Mouse (Mus musculus) natural killer cell, adult 2 months (primary cell): ENCODE measurements around the gene Rbm5.
A peak's percentile ranks its signal among the peaks of the same experiment; 100 is the strongest.

Experiments used
- DNase-seq, 2 experiments: peaks; one replicate each; pipeline ENCODE4 v3.0.0; 2022; ENCODE audit warnings: low spot score in 2 of 2

Rbm5 gene

GRCm38 (mm10) chr9:107770374-107771290 lies at the start of gene Rbm5:
Rbm5 (minus strand) TSS chr9:107770996.
- DNase-seq, result peak; percentile 91 to 93

DNA sequence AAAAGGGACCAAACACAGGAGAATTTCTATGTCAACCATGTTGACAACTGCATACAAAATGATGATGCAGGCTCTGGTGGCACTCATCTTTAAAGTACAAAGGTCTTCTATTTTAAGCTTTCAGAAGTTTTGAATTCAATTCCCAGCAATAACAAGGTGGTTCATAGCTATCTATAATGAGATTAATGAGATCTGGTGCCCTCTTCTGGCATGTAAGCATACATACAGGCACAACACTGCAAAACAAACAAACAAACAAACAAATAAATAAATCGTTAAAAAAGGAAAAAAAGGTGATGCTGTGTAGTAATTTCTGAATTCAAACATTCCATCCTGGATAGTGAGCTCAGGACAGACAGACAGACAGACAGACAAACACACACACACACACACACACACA lies 41.3 kb upstream of the Rbm5 start:
- no peak for DNase-seq

DNA sequence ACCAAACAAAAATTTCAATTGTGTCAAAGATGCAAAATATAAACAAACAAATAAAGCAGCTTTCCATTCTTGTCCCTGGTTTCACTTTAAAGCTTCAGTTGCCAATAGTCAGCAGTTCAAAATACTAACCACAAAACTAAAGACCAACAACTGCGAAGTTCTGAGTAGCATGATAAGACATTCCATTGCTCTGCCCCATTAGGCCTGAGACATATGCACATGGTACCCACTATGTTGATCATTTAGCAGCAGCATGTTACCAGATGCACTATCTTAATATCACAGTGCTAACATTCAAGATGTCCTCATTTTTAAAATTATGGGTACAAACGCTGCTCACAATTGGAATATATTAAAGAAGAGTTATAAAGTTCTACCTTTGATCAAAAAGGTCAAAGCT lies 40.2 kb upstream of the Rbm5 start:
- no peak for DNase-seq

DNA sequence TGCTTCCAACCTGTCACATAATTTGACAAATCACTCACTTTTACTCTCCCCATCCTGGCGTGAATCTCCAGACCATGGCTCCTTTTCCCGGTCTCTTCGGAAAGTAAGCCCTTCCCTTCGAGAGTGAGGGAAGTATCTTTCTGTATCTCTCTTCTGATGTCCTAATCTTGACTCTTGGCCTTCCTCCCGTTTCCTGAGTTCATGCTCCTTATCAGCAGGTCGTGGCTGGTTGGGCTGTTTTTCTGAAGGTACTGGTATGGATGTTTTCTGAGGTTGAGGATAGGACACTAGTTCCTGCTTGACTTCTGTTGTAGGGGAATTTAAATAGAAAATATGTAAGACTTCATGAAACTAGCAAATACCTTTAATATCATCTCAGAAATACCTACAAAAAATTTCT lies 20.9 kb upstream of the Rbm5 start:
- no peak for DNase-seq

DNA sequence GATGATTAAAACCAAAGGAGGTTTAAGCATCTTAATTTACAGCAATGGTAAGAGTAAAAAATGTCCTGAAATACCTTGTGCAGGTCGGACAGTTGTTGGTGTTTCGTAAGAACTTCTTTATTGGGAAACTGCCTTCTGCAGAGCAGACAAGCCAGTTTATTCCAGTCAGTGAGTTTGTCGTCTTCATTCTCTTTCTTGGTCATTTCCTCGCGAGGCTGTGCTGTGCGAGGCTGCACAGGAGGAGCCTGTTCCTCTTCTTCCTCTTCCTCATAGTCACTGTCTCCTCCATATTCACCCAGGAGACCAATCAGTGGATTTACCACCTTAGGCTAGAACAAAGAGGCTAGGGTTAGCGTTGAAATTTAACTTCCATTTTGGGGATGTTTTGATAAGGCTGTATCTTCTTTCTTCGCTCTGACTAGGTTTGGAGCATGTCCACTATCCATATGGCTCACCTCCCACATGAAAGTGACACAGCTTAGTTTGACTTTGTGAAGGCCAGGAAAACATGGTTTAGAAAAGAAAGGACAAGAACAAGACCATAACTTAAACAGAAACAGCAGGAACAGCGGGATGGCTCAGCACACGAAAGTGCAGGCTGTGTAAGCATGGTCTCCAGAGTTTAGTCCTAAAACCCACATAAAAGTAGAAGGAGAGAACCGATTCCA lies 11.9 kb upstream of the Rbm5 start:
- DNase-seq, result no peak

- DNase-seq, result peak in 1 of 2 experiments; percentile 16
Measured at GRCm38 (mm10) chr9:107776809-107777208, 6.0 kb upstream of the Rbm5 start.

- no peak for DNase-seq
Measured at GRCm38 (mm10) chr9:107774411-107774810, 3.6 kb upstream of the Rbm5 start.

DNA sequence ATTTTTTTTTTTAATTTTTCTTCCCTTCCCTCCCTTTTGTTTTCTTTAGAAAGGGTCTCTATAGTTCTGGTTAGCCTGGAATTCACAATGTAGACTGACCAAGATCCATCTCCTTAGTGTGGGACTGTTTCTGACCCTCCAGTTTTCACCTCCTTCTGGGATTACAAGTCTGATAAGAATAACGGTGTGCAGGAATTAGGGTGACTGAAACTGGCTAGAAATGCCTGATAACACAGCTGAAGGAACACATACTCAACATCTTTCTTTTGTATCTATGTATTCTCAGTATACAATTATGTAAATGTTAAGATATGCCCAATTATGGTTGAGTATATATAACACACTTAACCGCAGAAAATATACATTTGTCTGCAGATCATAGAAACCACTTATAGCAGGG lies 986 bp upstream of the Rbm5 start:
- DNase-seq, result no peak

DNA sequence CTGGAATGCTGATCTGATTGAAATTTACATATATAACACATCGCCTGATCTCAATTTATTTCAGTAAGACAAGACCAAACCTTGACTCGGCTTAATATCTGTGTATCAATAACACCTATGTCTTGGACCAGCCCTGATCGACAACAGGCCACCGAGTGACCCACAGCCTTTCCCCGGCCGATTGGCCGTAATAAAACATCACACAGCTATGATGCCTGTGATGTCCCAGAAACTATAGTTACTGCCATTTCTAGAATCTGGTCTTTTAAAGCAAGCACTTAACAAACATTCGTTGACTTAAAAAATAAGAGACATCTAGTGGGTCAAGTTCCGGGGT lies 791 bp downstream of the Rbm5 start:
- peak in 1 of 2 experiments; percentile 3 for DNase-seq

- no peak for DNase-seq
Measured at GRCm38 (mm10) chr9:107769445-107770000, 1.3 kb downstream of the Rbm5 start.

DNA sequence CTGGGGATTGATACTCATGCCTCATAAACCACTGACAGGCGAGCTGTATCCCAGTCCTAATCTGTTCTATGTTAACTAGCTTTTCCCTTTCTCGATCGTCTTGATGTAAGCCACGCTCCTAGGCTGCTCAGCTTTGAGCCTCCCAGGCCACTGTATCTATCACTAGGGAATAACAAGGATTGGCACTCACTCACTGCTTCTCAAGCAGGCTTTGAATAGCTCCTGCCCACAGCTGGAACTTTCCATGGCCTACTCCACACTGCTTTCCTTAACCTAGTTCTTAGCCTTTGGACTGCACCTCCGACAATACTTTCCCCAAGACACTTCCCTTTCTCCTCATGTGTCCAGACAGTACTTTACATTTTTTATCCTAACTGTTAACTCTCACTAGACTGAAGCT lies 1.9 kb downstream of the Rbm5 start:
- no peak for DNase-seq

DNA sequence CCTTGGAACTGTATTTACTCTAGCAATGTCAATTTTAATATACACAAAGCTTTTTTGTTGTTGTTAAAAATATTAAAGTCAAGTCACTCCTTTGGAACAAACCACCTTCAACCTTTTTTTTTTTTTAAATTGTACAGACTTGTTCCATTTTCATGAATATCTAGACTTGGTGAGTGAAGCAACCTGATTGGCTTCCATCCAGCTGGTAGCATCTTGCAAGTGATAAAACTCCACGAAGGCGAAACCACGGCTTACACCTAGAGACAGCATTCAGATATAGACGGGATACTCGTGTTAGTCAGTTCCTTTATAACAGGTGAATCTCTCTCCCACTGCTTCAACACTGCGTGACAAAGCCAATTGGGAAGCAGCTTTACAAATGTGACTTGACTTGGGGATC lies 11.2 kb downstream of the Rbm5 start:
- no peak for DNase-seq

GRCm38 (mm10) chr9:107750378-107750777 lies 20.4 kb downstream of the Rbm5 start:
- no peak for DNase-seq

DNA sequence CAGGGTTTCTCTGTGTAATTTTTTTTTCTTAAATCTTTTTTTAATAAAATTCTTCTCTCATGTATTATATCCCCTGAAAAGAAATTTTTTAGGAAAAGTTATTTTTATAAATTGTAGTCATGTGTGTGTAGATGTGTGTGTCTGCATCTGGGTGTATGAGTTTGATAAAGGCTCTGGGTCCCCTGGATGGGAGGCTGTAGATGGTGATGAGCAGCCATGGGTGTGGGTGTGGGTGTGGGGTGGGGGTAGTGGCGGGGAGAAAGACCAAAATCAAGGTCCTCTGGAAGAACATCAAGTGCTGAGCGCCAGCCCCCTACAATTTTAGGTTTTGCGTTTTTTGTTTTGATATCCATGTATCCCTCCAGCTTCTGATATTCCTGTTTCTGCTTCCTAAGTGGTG lies 22.7 kb downstream of the Rbm5 start:
- no peak for DNase-seq

GRCm38 (mm10) chr9:107747310-107747709 lies 23.5 kb downstream of the Rbm5 start:
- DNase-seq, result peak in 1 of 2 experiments; percentile 34

DNA sequence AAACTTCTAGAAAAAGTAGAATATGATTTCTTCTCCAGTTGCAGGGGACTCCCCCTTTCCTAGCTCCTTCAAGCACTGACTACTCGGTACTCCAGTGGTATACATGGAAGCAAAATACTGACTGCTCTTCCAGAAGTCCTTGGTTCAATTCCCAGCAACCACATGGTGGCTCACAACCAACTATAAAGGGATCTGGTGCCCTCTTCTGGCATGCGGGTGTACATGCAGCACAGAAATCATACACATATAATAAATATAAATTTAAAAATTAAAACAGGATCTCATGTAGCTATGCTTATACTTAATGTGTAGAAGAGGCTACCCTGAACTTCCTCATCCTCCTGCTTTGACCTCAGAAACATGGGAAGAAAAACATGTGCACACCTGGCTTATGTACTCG lies 24.1 kb downstream of the Rbm5 start:
- no peak for DNase-seq

DNA sequence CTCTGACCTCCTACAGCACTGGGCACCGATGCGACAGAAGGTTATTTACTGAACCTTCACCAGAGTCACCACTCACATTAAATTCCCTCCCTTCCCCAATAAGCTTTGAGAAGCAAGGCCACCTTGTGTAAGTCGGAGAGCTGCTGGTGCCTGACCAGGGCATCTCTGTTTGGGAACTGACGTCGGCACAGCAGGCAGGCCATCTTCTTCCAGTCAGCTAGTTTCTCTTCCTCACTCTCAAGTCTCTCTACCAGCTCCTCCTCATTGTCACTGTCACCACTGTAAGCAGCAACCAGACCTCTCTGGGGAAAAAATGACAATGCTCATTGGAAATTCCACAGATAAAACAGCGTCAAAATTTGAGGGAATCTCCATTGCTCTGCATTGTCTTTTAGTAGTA lies 26.7 kb downstream of the Rbm5 start:
- no peak for DNase-seq

- no peak for DNase-seq
Measured at GRCm38 (mm10) chr9:107738841-107739202, 32.0 kb downstream of the Rbm5 start.

DNA sequence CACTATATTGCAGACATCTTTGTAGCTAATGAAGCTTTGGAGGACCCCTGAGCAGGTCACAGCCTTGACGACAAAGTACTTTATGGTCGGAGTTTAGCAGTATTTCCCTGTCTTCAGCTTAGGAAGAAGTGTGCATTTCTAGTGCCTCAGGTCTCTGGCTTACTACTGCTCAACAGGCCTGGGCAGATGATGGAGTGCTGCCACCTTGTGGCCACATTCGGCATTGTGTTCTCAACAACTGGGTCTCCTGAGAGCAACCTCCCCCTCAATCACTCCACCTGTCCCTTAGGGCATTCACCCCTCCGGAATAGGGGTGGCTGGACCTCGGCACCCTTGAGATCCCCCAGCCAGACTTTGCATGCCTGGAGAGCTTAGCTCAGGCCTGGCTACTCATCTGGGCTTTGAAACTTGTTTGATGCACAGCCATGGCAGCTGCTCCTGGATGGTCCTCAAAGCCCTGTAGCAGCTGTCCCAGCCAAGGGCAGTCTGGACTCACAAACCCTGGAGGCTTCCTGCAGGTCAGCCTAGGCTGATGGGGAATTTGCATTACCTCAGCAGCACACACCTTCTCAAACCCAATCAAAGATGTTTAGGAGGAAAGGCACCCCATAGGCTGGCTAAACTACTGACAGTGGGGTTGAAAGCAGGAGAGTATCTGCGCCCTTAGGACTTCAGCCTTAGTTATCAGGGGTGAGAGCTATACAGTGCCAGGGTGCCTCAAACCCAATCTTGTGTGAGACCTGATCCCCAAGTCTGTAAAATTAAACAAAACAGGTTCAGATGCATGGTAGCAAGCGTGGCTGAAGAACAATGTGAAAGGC lies 32.6 kb downstream of the Rbm5 start:
- DNase-seq, result peak; percentile 66 to 79

- DNase-seq, result no peak
Measured at GRCm38 (mm10) chr9:107736185-107736485, 34.7 kb downstream of the Rbm5 start.

- DNase-seq, result no peak
Measured at GRCm38 (mm10) chr9:107735356-107736184, 35.2 kb downstream of the Rbm5 start.
